Mouse (Mus musculus): ENCODE data around the gene Cd47. TPM values are rescaled to one million over a fixed set of nuclear protein-coding genes. Genes with fewer than 3 reads are reported as not detected.

Cd47 gene
- total RNA-seq (2021) (100 to 1,000 TPM; 106 to 189 TPM), polyA plus RNA-seq (2012; rRNA removed) (75.0 and 105 TPM in 2 replicates)
- long read RNA-seq, full-length matches to known transcripts: 43 of 105 reads
- long read RNA-seq, partial matches to known transcripts: 0 of 105 reads
- long read RNA-seq, other reads (novel, unspliced or antisense): 62 of 105 reads

- peak; percentile 31 for DNase-seq
These were observed at the start of gene Cd47 for GRCm38 (mm10) chr16:49799597-49800561. Gene Cd47 (plus strand): TSS chr16:49800533.

- no peak for DNase-seq
These were observed 47.4 kb upstream of the Cd47 start for GRCm38 (mm10) chr16:49752906-49753305.

DNA sequence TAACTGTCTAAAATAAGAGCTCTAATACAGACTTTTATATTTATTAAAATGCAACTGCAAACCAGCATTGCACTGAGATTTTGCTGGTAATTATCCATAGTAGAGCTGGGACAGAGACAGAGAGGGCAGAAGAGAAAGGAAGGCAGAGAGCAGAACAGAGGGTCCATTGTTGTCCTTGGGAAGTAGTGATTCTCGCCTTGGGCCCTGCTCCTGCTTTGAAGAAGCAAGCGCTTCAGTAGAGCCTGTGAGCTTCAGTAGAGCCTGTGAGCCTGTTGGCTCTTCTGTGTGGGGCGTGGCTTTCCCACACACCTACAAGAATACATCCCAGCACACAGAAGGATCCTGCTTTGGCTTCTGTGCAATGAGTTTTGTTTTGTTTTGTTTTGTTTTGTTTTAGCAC, 47.0 kb upstream of the Cd47 start:
- no peak for DNase-seq

GRCm38 (mm10) chr16:49760517-49761203, 39.7 kb upstream of the Cd47 start:
- DNase-seq: no peak

DNA sequence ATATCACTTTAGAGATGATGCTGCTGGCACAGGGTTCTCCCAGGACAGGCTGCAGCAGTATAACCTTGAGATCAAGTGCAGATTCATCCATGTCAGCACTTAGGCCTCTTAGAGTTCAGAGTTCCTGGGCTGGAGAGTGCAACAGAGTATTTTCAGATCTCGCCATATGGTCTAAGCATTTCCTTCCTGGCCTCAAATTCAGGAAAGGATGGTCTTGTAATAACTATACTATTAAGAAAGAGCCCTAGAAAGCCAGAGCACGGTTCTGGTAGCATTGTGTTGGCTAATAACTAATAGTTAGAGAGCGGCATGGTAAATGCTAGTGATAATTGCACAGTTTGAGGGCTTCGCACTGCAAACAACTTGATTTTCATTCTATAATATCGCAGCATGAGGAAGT, 38.4 kb upstream of the Cd47 start:
- no peak for DNase-seq

GRCm38 (mm10) chr16:49766326-49766725, 34.0 kb upstream of the Cd47 start:
- DNase-seq: peak; percentile 38

DNA sequence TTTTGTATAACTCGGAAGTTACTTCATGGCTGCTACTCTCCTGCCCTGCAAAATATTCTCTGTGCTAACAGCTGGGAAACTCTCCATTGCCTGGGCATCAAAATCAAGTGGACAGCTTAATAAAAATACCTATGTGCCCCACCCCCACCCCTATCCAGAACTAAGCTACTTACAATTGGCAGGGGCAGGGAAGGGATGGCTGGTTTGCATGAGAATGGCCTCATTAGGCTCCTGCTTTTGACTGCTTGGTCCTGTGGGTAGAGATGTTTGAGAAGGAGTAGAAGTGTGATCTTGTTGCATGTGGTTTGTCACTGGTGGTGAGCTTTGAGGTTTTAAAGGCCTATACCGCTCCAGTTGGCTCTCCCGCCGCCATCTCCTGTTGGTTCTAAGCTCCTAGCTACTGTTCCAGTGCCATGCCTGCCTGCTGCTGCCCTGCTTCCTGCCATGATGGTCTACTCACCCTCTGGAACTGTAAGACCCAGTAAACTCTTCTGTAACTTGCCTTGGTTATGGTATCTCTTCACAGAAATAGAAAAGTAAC, 31.8 kb upstream of the Cd47 start:
- DNase-seq: no peak

DNA sequence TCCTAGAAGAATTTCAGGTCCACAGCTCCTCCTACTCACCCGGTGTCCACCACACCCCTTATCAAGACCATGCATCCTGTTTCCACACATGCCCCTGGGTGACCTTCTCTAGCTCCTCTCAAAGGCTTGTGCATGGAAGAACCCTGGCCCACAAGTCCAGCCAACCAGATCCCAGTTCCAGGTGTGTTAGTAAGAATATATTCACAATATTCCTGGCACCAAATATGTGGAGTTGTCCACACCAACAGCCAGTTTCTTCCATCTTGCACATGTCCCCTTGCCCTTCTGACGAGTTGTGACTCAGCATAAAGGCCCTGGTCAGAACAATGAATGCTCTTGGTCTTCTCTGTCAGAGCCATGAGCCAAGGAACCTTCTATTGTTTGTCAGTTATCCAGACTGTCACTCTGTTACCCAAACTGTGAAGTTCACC, 30.5 kb upstream of the Cd47 start:
- peak; percentile 19 for DNase-seq

DNA sequence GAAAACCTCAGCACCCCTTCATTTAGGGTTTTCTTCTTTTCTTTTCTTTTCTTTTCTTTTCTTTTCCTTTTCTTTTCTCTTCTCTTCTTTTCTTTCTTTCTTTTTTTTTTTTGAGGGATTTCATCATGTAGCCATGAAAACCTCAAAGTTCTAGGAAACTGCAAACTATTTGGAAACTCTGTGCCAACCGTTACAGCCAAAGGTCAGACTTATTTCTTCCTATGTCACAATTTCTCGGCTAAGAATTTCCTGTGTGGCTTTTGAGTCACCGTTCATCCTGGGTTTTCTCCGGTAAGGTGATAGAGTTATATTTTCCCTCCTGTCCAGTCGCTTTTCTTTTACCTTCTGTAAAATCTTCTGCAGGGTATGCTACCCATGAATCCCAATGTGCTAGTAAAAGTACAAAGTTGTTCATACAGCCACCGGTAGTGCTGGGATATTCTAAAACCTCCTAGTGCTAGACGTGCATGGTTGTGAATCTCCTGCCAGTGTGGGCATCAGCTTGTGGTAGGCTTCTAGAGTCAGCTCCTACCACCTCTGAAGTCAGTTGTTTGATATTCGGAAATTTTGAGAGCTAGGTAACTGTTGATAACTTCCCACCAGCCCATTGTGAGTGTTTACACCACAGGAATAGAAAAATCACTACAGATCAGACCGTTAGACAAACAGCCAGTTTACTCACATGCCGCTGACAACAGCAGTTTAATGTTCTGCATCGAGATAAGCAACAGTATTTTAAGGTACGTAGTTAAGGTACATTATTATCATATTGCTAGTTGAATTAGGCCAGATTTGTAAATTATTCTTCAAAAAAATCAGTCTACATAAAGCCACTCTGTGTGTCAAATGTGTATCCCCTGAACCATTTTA, 29.8 kb upstream of the Cd47 start:
- DNase-seq: peak; percentile 17

- DNase-seq: no peak
These were observed 28.5 kb upstream of the Cd47 start for GRCm38 (mm10) chr16:49771609-49772396.

DNA sequence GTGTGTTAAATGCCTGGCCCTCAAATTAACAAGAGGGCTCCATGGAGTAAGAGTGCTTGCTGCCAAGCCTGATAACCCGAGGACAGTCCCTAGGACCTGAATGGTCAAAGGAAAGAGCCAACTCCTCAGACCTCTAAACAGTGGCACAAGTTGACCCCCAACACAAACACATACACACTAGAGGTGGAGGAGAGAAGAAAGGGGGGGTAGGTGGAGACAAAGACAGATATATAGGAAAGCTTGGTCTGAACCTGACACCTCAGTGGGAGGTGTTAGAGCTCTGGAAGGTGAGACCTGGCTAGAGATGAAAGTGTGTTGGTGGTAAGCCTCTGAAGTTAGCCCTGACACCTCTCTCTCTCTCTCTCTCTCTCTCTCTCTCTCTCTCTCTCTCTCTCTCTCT, 27.8 kb upstream of the Cd47 start:
- DNase-seq: no peak

GRCm38 (mm10) chr16:49773068-49773467, 27.3 kb upstream of the Cd47 start:
- DNase-seq: no peak

- DNase-seq: no peak
These were observed 26.0 kb upstream of the Cd47 start for GRCm38 (mm10) chr16:49774059-49775001.

DNA sequence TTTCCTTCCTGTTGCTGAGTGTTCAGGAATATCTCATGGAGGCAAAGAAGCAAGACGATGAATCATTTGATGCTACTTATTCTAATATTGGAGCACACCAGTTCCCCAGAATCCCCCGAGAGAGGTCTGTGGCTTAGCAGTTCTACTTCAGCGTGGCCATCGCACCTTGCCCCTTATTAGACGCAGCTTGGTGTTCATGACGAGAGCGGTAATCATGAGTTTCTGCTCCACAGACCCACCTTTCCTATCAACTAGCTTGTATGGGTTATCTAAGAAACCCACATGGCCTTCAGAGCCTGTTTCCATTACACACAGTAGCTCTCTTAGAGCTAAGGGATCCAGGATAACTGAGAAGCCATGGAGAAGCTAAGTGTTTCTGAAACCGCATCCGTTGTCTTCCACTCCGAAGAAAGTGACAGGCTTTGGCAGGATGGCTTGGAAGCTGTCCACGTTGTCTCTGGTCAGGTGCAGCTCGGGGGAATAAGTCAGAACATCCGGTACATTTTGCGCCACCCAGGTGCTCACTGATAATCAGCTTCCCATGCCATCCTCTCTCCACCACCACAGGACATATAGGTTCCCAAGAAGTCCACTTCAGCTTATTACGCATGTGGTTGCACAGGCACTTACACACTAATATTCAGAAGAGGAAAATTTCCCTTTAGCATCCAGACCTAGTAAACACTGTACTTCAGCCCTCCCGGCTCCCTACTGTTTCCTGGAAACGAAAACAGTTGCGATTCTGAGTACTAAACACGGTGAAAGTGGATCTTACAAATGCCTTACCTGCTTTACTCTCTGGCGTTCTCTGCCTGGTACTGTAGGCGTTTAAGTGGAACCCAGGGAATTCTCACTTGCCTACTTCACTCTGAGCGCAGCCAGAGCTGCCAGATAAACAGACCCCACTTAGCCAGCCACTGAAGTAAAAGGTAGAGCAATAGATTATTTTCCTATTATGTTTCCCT, 25.0 kb upstream of the Cd47 start:
- no peak for DNase-seq

DNA sequence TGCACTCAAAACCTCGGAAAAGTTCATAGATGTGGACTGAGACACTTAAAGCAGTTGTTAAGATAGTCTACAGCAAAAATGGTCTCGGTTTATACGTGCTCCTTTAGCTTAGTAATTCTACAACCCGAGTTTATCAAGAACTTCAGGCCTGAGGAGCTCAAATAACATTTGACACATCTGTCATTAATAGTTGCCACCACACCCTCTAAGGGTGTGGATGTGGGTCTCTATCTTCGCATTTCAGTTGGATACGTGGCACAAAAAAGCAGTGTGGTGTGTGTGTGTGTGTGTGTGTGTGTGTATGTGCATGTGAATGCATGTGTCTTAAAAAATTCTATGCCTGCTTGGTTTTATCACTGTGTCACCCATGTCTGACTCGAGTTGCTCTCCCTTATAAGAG, 23.4 kb upstream of the Cd47 start:
- DNase-seq: no peak

DNA sequence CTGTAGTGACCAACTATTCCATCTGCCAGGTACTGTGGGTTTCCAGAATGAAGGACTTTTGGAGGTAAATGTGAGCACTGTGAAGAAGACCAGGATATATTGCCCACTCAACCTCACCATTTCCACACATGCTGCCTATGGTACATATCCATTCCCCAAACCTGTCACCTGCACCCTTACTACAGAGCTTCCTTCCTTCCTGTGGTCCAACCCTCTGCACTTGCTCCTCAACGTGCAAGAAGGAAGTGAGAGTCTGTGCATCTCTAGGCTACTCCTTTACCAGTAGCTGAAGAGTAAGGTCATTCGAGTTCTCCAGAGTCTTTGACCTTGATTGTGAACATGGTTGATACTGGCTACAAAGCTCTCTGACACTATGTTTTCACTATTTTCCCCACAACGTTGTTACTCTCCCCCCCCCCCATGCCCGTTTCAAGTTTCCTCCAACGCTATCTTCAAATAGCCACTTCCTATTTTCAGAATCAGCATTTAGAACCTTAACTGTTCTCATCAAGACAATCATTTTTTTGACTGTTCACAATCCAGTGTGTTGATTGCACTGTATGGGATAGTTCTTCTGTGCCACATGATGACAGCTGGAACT, 18.7 kb upstream of the Cd47 start:
- no peak for DNase-seq

DNA sequence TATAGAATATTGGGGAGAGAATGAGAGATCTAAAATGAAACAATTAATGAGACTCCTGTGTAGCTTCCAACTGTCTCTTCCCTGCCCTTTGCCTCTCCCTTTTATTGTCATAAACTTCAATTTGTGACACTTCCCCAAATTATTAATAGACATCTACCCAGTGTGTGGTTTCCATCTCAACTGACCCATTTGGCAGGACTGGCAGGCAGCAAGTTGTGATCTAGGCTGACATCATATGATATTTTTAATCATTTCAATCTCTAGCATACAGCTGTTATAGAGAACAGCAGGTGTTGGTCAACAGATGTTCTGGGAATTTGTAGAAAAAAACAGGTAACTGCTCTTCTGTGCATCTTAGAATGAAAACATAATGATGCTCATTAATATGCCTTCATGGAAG, 17.0 kb upstream of the Cd47 start:
- no peak for DNase-seq

- no peak for DNase-seq
These were observed 14.2 kb upstream of the Cd47 start for GRCm38 (mm10) chr16:49786116-49786515.
